Mouse (Mus musculus) R1 (cell line): ENCODE data around the gene Ptges.
"Not testable (repeated sequence)": the region's sequence is repeated elsewhere in the genome, so short reads cannot be mapped to it uniquely, and the experiment has no call there.

Source experiments
- DNase-seq: peaks from one replicate; pipeline ENCODE4 v3.0.0-alpha.2; 2018; ENCODE audit warnings: low read depth, low spot score

Gene Ptges

DNA sequence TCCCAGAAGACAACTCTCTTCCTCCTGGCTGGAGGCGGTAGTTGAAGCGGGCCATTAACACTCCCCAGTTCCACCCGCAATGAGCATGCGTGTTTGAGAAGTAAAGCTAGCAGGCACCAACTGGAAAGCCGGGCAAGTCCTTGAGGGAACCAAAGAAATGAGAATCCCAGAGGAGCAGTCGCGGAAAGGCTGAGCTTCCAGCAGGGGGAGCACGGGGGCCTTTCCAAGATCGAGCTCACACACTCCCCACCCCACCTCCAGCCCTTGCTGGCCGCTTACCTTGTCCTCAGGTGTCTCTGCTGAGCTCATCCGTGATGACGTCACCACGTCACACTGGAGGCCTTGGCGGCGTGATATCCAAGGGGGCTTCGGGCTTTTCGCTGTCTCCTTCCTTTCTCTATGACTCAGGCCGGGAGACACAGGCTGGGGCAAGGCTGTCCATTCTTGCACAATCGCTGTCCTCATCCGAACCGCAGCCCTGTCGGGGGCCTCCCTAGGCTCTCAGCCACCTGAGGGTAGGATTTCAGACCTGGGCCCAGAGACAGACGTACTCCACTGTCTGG lies at the start of gene Ptges:
Gene Ptges (minus strand): TSS at position 381 of the 563 bp plus-strand sequence.
- peak; percentile 94 for DNase-seq

DNA sequence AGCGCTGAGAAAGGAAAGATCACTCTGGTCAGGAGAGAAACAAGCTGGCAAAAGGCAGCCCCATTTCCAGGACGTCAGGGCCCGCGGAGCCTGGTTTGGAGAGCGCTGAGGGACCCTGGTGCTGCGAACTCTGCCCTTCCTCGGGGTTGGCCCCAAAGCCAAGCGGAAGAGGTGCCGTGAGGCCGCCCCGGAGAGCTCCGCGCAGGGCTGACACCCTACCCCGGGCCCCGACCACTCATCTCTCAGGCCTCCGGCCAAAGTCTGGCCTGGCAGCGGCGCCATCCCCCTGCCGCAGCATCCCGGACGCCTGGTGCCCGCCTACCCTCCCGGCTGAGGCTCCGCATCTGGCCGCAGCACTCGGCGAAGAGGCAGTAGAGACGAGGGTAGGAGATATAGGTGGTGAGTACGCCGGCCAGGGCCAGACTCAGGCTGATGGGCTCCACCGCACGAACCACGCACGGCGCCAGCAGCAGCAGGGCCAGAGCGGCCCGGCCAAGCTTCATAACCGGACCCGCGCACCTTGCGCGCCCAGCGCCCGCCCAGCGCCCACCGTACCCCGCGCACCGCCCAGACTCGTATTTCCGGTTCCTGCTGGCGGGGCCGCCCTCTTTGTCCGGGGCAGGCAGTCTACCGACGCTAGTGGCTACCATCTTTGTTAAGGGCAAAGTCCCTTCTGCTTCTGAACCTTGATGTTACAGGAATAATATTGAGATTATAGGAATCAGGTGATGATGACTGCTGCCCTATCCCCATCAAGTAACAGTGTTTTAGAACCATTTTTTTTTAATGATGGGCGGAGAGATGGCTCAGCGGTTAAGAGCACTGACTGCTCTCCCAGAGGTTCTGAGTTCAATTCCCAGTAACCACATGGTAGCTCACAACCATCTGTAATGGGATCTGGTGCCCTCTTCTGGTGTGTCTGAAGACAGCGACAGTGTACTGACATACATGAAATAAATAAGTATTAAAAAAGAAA lies 38.0 kb upstream of the Ptges start, which contains the start of gene Tor1a:
Gene Tor1a (minus strand): TSS at position 582 of the 976 bp plus-strand sequence.
- peak; percentile 94 for DNase-seq

DNA sequence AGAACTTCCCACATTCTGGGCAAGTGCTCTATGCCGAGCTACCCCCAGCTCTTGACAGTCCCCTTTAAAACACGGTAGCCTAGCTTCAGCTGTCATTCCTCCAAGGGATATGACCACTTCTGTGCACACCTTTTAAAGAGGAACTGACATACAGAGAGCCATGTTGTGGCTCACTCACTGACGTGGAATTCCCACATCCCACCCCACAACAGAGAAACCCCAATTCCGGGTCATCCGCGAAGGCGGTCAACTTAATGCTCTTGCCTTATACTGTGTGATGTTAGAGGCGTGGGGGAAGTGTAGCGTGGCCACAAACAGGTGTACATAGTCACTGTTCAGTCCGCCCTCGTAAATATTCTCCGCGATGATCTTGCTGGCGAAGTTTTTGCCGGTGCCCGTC lies 37.2 kb upstream of the Ptges start:
- no peak for DNase-seq

DNA sequence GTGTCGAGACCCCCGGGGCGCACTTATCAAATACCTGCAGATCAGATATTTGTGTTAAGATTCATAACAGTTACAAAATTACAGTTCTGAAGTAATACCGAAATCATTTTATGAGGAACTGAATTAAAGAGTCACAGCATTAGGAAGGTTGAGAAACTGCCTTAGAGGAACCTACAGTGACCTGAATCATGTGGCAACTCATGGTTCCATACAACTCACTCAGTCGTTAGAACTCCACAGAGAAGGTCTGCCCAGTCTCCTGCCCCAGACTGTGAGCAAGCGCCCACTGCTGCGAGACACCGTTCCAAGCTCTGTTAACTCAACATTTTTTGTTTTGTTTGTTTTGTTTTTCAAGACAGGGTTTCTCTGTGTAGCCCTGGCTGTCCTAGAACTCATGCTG lies 36.0 kb upstream of the Ptges start:
- no peak for DNase-seq

DNA sequence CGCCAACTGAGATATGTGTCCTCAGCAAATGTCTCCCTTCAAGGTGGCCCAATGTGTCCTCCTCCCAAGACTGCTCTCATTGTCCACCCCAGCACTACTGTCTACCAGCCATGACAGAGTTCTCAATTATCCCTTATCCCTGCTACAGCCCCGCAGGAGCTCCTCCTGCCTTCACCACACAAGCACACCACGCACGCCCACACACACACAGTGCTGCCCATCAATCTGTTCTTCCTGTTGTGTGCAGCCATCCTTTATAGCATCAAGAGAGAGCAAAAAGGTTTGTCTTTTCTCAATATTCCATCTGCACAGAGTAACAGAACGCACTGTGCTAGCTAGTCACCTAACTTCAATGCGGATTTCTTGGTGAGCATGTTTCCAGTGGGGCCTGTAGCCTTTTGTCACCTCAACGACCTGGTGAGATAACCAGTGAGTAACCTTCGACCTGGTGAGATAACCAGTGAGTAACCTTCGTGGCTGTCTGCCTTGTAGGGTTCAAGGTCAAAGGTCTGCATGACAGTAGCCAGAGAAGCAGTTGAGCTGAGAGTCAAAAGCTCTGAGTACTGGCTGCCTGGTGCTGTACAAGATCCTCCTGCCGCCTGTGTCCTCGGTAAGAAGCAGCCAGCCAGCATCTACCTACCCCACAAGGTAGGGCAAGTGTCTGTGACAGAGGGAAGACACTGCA lies 33.0 kb upstream of the Ptges start:
- DNase-seq: no peak

DNA sequence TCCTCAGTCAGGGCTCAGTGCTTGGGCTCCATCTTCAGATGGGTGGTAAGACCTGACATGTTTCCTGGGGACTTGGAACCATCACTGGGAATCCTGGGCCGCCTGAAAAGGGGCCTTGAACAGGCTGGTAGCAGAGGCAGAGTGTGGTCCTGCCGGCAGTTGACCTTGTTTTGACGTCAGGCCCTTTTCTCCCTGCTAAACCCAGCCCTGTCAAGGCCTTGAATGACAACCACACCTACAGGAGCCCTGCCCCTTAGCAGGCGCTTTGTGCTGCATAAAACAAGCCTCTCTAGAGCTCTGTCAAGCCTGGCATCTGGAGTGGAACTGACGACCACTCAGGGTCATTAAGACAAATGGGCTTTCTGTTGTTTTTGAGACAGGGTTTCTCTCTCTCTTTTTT lies 30.2 kb upstream of the Ptges start:
- peak; percentile 39 for DNase-seq

DNA sequence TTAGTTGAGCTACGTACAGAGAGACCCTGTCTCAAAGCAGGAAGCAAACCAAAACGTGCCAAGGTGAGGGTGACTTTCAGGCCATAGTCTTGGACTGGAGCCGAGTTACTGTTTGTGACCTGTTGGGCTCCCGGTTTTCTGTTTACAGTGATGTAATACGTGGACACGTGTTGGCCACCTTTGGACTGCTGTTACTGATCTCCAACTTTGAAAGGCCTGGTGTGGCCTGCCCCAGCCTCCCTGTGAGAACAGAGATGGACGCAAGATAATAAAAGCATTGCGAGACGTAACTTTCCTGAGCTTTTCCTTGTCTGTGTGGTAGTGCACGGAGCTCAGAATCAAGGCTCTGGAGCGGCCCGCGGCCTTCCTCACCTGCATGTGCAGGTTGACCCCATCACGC lies 29.1 kb upstream of the Ptges start:
- DNase-seq: no peak

DNA sequence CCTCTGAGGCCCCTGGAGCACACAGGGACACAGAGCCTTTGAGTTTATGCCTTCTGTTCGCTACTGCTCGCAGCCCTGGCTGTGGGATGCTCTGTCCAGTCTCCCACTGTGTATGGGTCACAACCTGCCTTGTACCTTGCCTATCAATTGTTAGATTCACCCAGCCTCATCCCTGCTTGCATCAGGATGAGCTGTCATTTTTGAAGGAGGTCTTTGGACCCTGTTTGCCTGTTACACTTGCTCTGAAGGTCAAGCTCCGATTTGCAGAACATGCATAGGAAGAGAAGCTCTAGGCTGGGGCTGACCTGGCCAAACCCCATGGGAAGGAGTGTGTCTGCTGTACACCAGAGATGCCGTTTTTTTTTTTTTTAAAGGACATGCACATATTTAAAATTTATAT lies 27.8 kb upstream of the Ptges start:
- no peak for DNase-seq

DNA sequence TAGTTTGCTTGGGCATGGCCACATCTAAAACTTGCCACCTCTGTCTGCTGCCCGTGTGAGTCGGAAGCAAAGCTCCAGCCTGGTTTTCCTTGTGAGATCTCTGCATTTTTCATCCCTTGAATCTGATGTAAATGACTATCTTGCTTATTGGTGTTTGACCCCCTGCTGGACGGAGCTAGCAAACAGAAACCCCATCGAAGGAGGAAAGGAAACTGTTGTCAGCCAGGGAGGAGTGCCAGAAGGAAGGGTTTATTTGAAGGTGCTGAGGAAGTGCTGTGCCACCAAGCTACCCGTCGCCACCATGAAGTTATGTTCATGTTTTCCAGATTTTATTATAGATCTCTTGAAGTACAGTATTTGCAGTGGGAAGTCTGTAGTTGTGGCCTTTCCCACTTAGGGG lies 25.1 kb upstream of the Ptges start:
- DNase-seq: no peak

DNA sequence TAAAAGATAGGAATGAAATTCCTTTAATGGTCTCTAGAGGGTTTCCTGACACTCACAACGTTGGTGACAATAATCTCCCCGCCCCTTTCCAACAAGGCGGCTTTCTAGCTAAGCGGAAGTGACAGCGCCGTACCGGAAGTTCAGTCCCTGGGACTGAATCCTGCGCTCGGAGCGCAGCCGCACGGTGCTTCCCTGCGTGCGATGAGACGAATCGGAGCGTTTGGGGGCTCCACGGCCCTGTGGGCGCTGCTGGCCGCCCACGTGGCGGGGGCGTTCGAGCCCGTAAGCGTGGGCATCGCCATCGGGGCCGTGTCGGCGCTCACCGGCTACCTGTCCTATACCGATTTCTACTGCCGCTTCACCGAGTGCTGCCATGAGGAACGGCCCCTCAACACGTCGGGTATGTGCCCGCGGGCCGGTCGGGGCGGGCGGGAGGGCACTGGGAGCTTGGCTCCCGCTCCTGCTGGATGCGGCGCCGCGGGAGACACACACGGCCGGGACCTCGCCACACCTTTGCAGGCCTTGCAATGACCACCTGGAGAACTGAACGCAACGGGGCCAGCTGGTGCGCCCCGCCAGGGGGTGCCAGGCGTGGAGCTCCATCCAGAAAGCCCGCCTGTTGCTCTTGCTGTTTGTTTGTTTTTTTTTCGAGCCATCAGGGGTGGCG lies 23.3 kb upstream of the Ptges start, which contains the start of gene Tor1b:
Gene Tor1b (plus strand): TSS at position 136 of the 667 bp plus-strand sequence.
- DNase-seq: peak; percentile 98

DNA sequence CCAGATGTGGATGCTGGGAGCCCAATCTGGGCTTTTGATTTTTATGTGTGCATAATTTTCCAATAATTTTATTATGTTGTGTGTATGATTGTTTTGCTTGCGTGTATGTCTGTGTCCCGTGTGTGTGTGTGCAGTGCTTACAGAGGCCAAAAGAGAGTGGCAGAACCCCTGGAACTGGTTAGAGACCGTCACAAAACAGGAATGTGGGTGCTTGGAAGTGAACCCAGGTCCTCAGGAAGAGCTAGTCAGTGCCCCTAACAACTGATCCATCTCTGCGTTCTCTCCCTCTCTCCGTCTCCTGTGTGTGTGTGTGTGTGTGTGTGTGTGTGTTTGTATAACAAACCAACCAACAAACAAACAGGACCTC lies 22.8 kb upstream of the Ptges start:
- no peak for DNase-seq

DNA sequence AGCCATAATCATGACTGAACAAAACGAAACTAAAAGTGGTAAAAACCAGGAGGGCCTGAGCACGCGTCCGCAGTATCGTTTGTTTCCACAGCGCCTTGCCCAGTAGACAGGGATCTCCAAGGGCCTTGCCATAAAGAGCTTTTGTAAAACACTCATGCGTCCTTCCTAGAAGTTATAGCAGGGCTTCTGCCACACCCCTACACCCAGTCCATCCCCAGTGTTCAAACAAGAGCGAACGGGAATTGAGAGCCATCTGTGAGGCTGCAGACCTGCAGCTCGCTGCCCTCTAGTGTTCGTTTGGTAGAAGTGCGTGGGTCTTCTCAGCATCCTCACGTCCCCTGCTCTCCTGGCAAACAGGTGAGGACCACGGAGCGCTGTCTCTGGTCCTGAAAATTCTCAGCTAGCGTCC lies 12.9 kb upstream of the Ptges start:
- DNase-seq: peak; percentile 98

DNA sequence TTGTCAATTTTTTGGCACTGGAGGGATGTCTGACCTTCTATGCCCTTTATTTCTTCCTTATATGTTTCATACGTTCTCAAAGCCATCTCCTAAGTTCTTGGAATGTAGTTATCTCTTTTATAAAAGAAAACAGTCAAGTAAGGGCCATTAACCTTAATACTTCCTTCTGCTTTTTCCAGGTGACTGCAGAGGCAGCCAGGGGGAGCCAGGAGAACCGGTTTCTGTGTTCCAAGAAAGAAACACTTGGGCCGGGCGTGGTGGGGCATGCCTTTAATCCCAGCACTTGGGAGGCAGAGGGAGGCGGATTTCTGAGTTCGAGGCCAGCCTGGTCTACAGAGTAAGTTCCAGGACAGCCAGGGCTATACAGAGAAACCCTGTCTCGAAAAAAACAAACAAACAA lies 12.5 kb upstream of the Ptges start:
- peak; percentile 50 for DNase-seq

DNA sequence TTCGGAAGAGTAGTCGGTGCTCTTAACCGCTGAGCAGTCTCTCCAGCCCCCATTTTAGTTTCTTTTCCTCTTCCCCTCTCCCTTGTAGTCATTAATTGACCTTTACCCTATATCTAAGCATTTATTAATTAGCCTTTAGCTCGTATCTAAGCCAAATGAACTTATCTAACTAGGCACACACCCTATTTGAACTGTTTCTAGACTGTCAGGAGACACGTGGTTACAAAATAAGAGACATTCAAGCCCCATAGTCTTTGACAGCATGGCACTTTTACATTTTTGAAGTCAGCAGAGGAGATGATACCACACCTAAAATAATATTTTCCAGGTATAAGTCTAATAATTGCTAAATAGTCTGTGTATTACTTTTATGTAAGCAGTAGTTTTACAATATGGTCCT lies 11.9 kb upstream of the Ptges start:
- DNase-seq: no peak

DNA sequence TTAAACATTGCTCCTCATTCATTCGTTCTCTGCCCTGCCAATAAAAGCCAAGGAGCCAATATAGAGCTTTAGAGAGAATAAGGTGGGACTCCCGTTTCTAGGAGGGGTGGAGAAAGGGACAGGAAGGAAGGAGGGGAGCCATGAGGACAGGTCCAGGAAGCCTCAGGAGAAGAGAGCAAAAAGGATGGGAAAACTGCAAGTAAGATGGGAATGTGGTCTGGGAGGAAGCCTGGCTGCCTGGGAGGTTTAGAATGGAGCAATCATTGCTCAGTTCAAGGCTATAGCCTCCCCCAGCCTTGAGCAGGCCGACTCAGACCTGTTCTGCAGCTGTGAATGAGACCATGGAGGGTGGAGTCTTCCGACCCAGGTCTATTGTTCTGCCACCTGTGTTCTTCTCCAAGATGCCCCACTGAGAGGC lies 8.9 kb upstream of the Ptges start:
- DNase-seq: peak; percentile 98

DNA sequence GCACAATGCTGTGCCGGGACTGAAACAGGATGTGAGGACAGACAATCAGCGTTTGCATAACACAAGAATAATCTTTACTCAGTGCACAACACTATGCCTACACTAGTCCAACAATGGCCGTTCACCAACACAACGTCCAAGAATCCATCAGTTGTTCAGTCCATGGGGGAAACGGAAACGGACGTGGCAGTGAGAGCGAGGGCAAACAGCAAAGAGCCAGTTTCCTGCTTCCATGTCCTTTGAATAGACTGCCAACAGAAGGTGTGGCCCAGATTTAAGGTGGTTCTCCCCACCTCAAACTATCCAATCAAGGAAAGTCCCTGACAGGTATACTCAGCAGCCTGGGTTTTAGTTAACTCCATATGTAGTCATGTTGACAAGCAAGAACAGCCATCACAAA lies 8.1 kb upstream of the Ptges start:
- peak; percentile 80 for DNase-seq

DNA sequence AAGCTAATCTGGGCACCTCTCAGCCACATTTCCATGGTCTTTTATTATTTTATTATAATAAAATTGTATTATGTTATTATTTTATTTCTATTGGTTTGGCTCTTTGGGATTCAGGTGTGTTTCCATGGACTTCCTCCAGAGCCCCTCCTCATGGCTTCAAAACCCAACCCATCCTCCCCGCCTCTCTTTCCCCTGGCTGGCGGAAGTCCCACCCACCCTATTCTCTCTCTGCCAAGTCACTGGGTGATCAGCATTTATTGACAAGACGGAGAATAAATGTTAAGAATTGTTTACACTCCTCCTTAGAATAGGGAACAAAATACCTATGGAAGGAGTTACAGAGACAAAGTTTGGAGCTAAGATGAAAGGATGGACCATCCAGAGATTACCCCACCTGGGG lies 7.1 kb upstream of the Ptges start:
- DNase-seq: peak; percentile 64

DNA sequence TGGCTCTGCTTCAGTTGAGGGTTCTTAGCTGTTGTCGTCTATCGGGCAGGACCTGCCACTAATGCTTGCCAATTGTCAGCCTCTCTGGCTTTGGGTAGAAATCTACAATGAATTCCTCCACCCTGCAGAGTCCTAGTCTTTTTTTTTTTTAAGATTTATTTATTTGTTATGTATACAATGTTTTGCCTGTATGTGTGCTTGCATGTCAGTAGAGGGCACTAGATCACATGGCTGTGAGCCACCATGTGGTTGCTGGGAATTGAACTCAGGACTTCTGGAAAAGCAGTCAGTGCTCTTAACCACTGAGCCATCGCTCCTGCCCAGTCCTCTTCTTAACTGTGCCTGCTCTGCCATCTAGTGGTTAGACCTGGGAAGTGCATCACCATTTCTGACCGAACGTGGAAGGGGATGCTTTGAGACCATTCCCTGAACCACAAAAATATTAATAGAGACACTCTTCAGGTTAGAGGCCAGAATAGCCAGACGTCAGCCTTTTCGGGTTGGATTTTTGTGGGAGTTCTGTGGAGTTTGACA lies 4.3 kb upstream of the Ptges start:
- peak; percentile 90 for DNase-seq

DNA sequence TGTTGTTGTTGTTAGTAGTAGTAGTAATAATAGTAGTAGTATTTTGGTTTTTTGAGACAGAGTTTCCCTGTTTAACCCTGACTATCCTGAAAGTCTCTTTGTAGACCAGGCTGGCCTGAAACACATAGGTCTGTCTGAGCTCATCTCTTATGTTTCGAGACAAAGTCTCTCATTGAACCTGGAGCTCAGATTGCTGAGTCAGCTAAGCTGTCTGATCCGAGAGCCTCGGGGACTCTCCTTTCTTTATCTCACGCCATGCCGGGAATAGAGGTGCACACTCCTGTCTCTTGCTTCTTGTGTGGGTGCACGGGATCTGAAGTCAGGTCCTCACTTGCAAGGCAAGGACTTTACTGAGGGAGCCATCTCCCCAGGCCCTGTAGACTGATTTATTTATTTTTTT lies 3.4 kb upstream of the Ptges start:
- no peak for DNase-seq

DNA sequence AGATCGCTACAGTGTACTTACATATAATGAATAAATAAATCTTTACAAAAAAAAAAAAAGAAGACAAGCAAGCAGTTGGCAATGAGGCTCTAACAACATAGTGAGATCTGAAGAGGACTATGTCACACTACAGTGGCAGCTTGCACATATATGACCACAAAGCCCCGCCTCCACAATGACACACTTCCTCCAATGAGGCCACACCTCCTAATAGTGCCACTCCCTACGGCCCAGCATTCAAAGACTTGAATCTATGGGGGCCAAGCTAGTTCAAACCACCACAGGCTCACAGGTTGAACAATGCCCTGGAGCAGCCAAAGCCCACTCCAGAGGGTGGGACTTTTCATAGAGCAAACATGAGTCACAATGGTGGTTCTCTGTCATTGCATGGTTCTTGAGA lies 2.3 kb upstream of the Ptges start:
- DNase-seq: peak; percentile 85

DNA sequence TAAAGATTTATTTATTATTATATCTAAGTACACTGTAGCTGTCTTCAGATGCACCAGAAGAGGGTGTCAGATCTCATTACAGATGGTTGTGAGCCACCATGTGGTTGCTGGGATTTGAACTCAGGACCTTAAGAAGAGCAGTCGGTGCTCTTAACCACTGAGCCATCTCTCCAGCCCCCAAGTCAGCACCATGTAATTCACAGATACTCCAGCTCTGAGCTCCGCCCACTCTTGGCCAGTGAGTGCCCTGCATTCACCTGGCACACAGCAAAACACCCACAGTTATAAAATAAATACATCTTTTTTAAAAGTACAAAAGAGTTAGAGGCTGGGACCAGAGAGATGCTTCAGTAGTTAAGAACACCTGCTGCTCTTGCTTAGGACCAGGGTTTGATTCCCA lies 1.2 kb upstream of the Ptges start:
- not testable (repeated sequence) for DNase-seq
